Mouse (Mus musculus): ENCODE data around the gene Olfr104-ps.

Gene Olfr104-ps

GRCm38 (mm10) chr17:37359282-37359681 is at the start of gene Olfr104-ps:
Gene Olfr104-ps (plus strand): TSS chr17:37359582.
- DNase-seq, result no peak

- no peak for DNase-seq
These were observed 49.2 kb upstream of the Olfr104-ps start for GRCm38 (mm10) chr17:37310146-37310699.

- no peak for DNase-seq
These were observed 42.4 kb upstream of the Olfr104-ps start, which contains the start of gene Olfr102 for GRCm38 (mm10) chr17:37316954-37317353. Gene Olfr102 (minus strand): TSS chr17:37317054.

GRCm38 (mm10) chr17:37339598-37339997 is 19.8 kb upstream of the Olfr104-ps start, which contains the start of gene Olfr103:
Gene Olfr103 (minus strand): TSS chr17:37339698.
- no peak for DNase-seq

- DNase-seq, result no peak
These were observed 19.4 kb downstream of the Olfr104-ps start, which contains the start of gene Olfr105-ps for GRCm38 (mm10) chr17:37378733-37379132. Gene Olfr105-ps (plus strand): TSS chr17:37379033.

- no peak for DNase-seq
These were observed 30.7 kb downstream of the Olfr104-ps start, which contains the start of gene Olfr106-ps for GRCm38 (mm10) chr17:37390093-37390492. Gene Olfr106-ps (plus strand): TSS chr17:37390393.

GRCm38 (mm10) chr17:37398926-37399325 is 39.5 kb downstream of the Olfr104-ps start, which contains the start of gene Olfr107:
Gene Olfr107 (plus strand): TSS chr17:37399226.
- no peak for DNase-seq

GRCm38 (mm10) chr17:37413380-37413779 is 54.0 kb downstream of the Olfr104-ps start:
- DNase-seq, result no peak
